Mouse (Mus musculus): ENCODE results near the gene Myl12a.

Gene Myl12a

GRCm38 (mm10) chr17:71002744-71003094 is at the start of gene Myl12a:
Gene Myl12a, minus strand, starts transcription at chr17:71002878.
- DNase-seq (ENCODE audit: low read depth, low spot score): no peak

- DNase-seq (ENCODE audit: low read depth, low spot score): no peak
Measured at GRCm38 (mm10) chr17:71049292-71049691, 46.6 kb upstream of the Myl12a start.

GRCm38 (mm10) chr17:71046856-71047255 is 44.2 kb upstream of the Myl12a start:
- DNase-seq (ENCODE audit: low read depth, low spot score): no peak

- DNase-seq (ENCODE audit: low read depth, low spot score): no peak
Measured at GRCm38 (mm10) chr17:71045591-71045990, 42.9 kb upstream of the Myl12a start.

- no peak for DNase-seq (ENCODE audit: low read depth, low spot score)
Measured at GRCm38 (mm10) chr17:71042645-71043044, 40.0 kb upstream of the Myl12a start.

- DNase-seq (ENCODE audit: low read depth, low spot score): no peak
Measured at GRCm38 (mm10) chr17:71040582-71040880, 37.9 kb upstream of the Myl12a start.

GRCm38 (mm10) chr17:71039851-71040581 is 37.3 kb upstream of the Myl12a start:
- no peak for DNase-seq (ENCODE audit: low read depth, low spot score)

GRCm38 (mm10) chr17:71038812-71039211 is 36.1 kb upstream of the Myl12a start:
- DNase-seq (ENCODE audit: low read depth, low spot score): no peak

GRCm38 (mm10) chr17:71037188-71037587 is 34.5 kb upstream of the Myl12a start:
- DNase-seq (ENCODE audit: low read depth, low spot score): no peak

GRCm38 (mm10) chr17:71034472-71034871 is 31.8 kb upstream of the Myl12a start:
- no peak for DNase-seq (ENCODE audit: low read depth, low spot score)

GRCm38 (mm10) chr17:71032719-71033118 is 30.0 kb upstream of the Myl12a start:
- no peak for DNase-seq (ENCODE audit: low read depth, low spot score)

GRCm38 (mm10) chr17:71027186-71027585 is 24.5 kb upstream of the Myl12a start:
- no peak for DNase-seq (ENCODE audit: low read depth, low spot score)

- no peak for DNase-seq (ENCODE audit: low read depth, low spot score)
Measured at GRCm38 (mm10) chr17:71025922-71026321, 23.2 kb upstream of the Myl12a start.

GRCm38 (mm10) chr17:71024071-71024470 is 21.4 kb upstream of the Myl12a start:
- no peak for DNase-seq (ENCODE audit: low read depth, low spot score)

- DNase-seq (ENCODE audit: low read depth, low spot score): no peak
Measured at GRCm38 (mm10) chr17:71022841-71023240, 20.2 kb upstream of the Myl12a start.

GRCm38 (mm10) chr17:71019860-71020259 is 17.2 kb upstream of the Myl12a start:
- no peak for DNase-seq (ENCODE audit: low read depth, low spot score)

GRCm38 (mm10) chr17:71019309-71019655 is 16.6 kb upstream of the Myl12a start:
- DNase-seq (ENCODE audit: low read depth, low spot score): no peak

- DNase-seq (ENCODE audit: low read depth, low spot score): no peak
Measured at GRCm38 (mm10) chr17:71018616-71019308, 16.1 kb upstream of the Myl12a start.

- no peak for DNase-seq (ENCODE audit: low read depth, low spot score)
Measured at GRCm38 (mm10) chr17:71018151-71018550, 15.5 kb upstream of the Myl12a start.

GRCm38 (mm10) chr17:71017457-71017998 is 14.8 kb upstream of the Myl12a start:
- DNase-seq (ENCODE audit: low read depth, low spot score): no peak

- no peak for DNase-seq (ENCODE audit: low read depth, low spot score)
Measured at GRCm38 (mm10) chr17:71014911-71015310, 12.2 kb upstream of the Myl12a start.

GRCm38 (mm10) chr17:71013105-71013504 is 10.4 kb upstream of the Myl12a start:
- DNase-seq (ENCODE audit: low read depth, low spot score): no peak

- DNase-seq (ENCODE audit: low read depth, low spot score): no peak
Measured at GRCm38 (mm10) chr17:71011931-71012662, 9.4 kb upstream of the Myl12a start.

All from retina, postnatal 7 days (tissue).